Mouse (Mus musculus): ENCODE measurements at regions not wholly inside any gene's neighbourhood (a gene's known extent, or its start where the extent isn't known, plus 50 kb on each side); places are given as distances from the start of the nearest gene placed in this dataset.

- Histone ChIP-seq H3K4me2 (replicated peaks; ENCODE audit: low read depth, low read length) (no peak overlapping the region), H3K9me3 (ENCODE audit: low read length) (no peaks in the 10 kb centered on the region), H3K4me3 (ENCODE audit: low read depth, low read length) (no peak overlapping the region), H3K27ac (ENCODE audit: low read length) (no peak overlapping the region), H3K9ac (replicated peaks; ENCODE audit: low read depth) (no peak overlapping the region), H3K4me1 (ENCODE audit: insufficient read depth, low read depth, low read length) (no peaks in the 10 kb centered on the region), H3K36me3 (ENCODE audit: insufficient read depth, low read length) (no peaks in the 10 kb centered on the region), H3K27me3 (replicated peaks; ENCODE audit: insufficient read depth, low read length) (no peaks in the 10 kb centered on the region)
- ATAC-seq = no peak
- no peak for TF ChIP-seq CTCF (IDR thresholded peaks at IDR 0.05)
- TF ChIP-seq EP300 (IDR thresholded peaks at IDR 0.05) = no peak
- WGBS = 86% methylated on average over 6 of the region's 6 CpGs
- no peak for DNase-seq (ENCODE audit: low spot score)
Observed at GRCm38 (mm10) chr3:151896320-151896719, 58.9 kb upstream of the Ptgfr start.

- Histone ChIP-seq H3K36me3 (ENCODE audit: insufficient read depth, low read length) (no peaks in the 10 kb centered on the region), H3K9me3 (ENCODE audit: low read length) (no peaks in the 10 kb centered on the region), H3K4me2 (replicated peaks; ENCODE audit: low read depth, low read length) (no peak overlapping the region), H3K9ac (replicated peaks; ENCODE audit: low read depth) (no peak overlapping the region), H3K4me3 (ENCODE audit: low read depth, low read length) (no peak overlapping the region), H3K27me3 (replicated peaks; ENCODE audit: insufficient read depth, low read length) (no peaks in the 10 kb centered on the region), H3K27ac (ENCODE audit: low read length) (no peak overlapping the region), H3K4me1 (ENCODE audit: insufficient read depth, low read depth, low read length) (no peaks in the 10 kb centered on the region)
- WGBS = 25% methylated on average over 3 of the region's 3 CpGs
- ATAC-seq = no peak
- DNase-seq (ENCODE audit: low spot score) = no peak
- no peak for TF ChIP-seq EP300 (IDR thresholded peaks at IDR 0.05)
- TF ChIP-seq CTCF (IDR thresholded peaks at IDR 0.05) = no peak
Observed at GRCm38 (mm10) chr3:151894712-151895111, 57.3 kb upstream of the Ptgfr start.

GRCm38 (mm10) chr3:151893421-151894235 is 56.2 kb upstream of the Ptgfr start:
- 59% methylated on average over 11 of the region's 11 CpGs for WGBS
- H3K4me1 ChIP-seq (ENCODE audit: insufficient read depth, low read depth, low read length) = no peaks in the 10 kb centered on the region
- H3K9me3 ChIP-seq (ENCODE audit: low read length) = no peaks in the 10 kb centered on the region
- no peaks in the 10 kb centered on the region for H3K36me3 ChIP-seq (ENCODE audit: insufficient read depth, low read length)
- H3K27ac ChIP-seq (ENCODE audit: low read length) = peak overlapping the region; percentile 23; the same call in 1 of the 2 replicates
- H3K9ac ChIP-seq (replicated peaks; ENCODE audit: low read depth) = no peak overlapping the region
- no peak overlapping the region for H3K4me3 ChIP-seq (ENCODE audit: low read depth, low read length)
- H3K27me3 ChIP-seq (replicated peaks; ENCODE audit: insufficient read depth, low read length) = no peaks in the 10 kb centered on the region
- no peak overlapping the region for H3K4me2 ChIP-seq (replicated peaks; ENCODE audit: low read depth, low read length)
- TF ChIP-seq EP300 (IDR thresholded peaks at IDR 0.05) (peak; percentile 54), CTCF (IDR thresholded peaks at IDR 0.05) (no peak)
- ATAC-seq (peak; percentile 59), DNase-seq (ENCODE audit: low spot score) (peak; percentile 75)

DNA sequence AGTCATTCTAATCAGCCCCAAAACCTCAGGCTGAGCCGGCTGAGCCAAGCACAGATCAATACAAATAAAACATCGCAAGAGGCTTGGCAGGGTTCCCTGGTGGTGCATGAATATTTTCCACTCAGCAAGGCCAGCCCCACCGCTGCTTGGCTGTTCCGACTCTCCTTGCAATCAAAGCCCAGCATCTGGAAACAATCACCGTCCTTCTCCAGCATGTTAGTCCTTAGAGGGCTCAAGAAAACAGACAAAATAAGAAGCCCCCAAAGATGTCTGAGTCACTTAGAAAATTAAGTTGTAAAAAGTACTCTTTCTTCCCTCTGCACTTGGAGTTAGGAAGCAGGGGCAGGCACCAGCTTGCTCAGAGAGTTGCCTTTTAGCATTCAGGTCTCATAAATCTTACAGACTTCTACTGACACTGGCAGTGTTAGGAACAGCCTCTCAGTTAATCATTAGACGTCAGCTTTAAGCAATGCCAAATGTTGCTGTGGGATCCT is 54.4 kb upstream of the Ptgfr start:
- TF ChIP-seq CTCF (IDR thresholded peaks at IDR 0.05) (no peak), EP300 (IDR thresholded peaks at IDR 0.05) (no peak)
- DNase-seq (ENCODE audit: low spot score) = peak; percentile 86
- Histone ChIP-seq H3K36me3 (ENCODE audit: insufficient read depth, low read length) (no peaks in the 10 kb centered on the region), H3K9ac (replicated peaks; ENCODE audit: low read depth) (no peak overlapping the region), H3K27ac (ENCODE audit: low read length) (no peak overlapping the region), H3K4me1 (ENCODE audit: insufficient read depth, low read depth, low read length) (no peaks in the 10 kb centered on the region), H3K27me3 (replicated peaks; ENCODE audit: insufficient read depth, low read length) (no peaks in the 10 kb centered on the region), H3K4me3 (ENCODE audit: low read depth, low read length) (no peak overlapping the region), H3K9me3 (ENCODE audit: low read length) (no peaks in the 10 kb centered on the region), H3K4me2 (replicated peaks; ENCODE audit: low read depth, low read length) (no peak overlapping the region)
- peak; percentile 78 for ATAC-seq
- 6% methylated on average over 6 of the region's 6 CpGs for WGBS

GRCm38 (mm10) chr3:151891336-151891735 is 53.9 kb upstream of the Ptgfr start:
- TF ChIP-seq CTCF (IDR thresholded peaks at IDR 0.05) (no peak), EP300 (IDR thresholded peaks at IDR 0.05) (no peak)
- Histone ChIP-seq H3K36me3 (ENCODE audit: insufficient read depth, low read length) (no peaks in the 10 kb centered on the region), H3K27me3 (replicated peaks; ENCODE audit: insufficient read depth, low read length) (no peaks in the 10 kb centered on the region), H3K4me2 (replicated peaks; ENCODE audit: low read depth, low read length) (no peak overlapping the region), H3K4me3 (ENCODE audit: low read depth, low read length) (no peak overlapping the region), H3K9me3 (ENCODE audit: low read length) (no peaks in the 10 kb centered on the region), H3K27ac (ENCODE audit: low read length) (no peak overlapping the region), H3K4me1 (ENCODE audit: insufficient read depth, low read depth, low read length) (no peaks in the 10 kb centered on the region), H3K9ac (replicated peaks; ENCODE audit: low read depth) (no peak overlapping the region)
- DNase-seq (ENCODE audit: low spot score) (no peak), ATAC-seq (no peak)
- WGBS = 66% methylated on average over 3 of the region's 3 CpGs

DNA sequence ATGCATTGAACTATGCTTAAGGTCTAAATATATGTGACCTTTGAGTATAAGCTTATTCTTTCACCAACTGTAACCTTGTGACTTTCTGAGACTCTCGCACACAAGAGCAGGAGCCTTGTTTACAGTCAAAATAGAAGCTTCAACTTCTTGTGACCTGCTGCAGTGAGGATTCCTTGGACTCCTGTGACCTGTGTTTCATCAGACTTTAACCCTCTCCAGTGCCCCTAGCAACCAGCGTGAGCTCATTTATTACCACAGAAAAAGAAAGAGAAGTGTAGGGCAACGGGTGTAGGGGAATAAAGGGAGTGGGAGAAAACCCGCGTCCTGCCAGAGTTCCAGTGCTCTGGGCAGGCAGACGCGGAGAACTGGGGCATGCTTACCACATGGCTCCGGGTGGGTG is 52.3 kb upstream of the Ptgfr start:
- H3K36me3 ChIP-seq (ENCODE audit: insufficient read depth, low read length) = no peaks in the 10 kb centered on the region
- H3K27ac ChIP-seq (ENCODE audit: low read length) = no peak overlapping the region
- WGBS = 64% methylated on average over 8 of the region's 8 CpGs
- H3K4me2 ChIP-seq (replicated peaks; ENCODE audit: low read depth, low read length) = no peak overlapping the region
- no peak overlapping the region for H3K4me3 ChIP-seq (ENCODE audit: low read depth, low read length)
- no peaks in the 10 kb centered on the region for H3K9me3 ChIP-seq (ENCODE audit: low read length)
- TF ChIP-seq CTCF (IDR thresholded peaks at IDR 0.05) (no peak), EP300 (IDR thresholded peaks at IDR 0.05) (no peak)
- DNase-seq (ENCODE audit: low spot score) = no peak
- H3K27me3 ChIP-seq (replicated peaks; ENCODE audit: insufficient read depth, low read length) = no peaks in the 10 kb centered on the region
- no peak overlapping the region for H3K9ac ChIP-seq (replicated peaks; ENCODE audit: low read depth)
- no peaks in the 10 kb centered on the region for H3K4me1 ChIP-seq (ENCODE audit: insufficient read depth, low read depth, low read length)
- no peak for ATAC-seq

All from lung, postnatal 0 days (tissue).